Mouse (Mus musculus): ENCODE data around the gene Clec4a1.

Gene Clec4a1

GRCm38 (mm10) chr6:122921451-122921850 is at the start of gene Clec4a1:
Gene Clec4a1 (plus strand): TSS chr6:122921848.
- Histone ChIP-seq H3K4me1 (replicated peaks; ENCODE audit: low read depth, low read length) (no peaks in the 10 kb centered on the region), H3K4me3 (replicated peaks; ENCODE audit: low read length) (no peak within 1 kb of the TSS), H3K27me3 (ENCODE audit: insufficient read depth, low read length) (no peaks in the 10 kb centered on the region), H3K9me3 (ENCODE audit: low read length) (peaks cover 6% of the 10 kb centered on the region), H3K36me3 (ENCODE audit: insufficient read depth, low read length) (no peaks in the 10 kb centered on the region)
- TF ChIP-seq POU5F1 (IDR thresholded peaks at IDR 0.05; ENCODE audit: borderline replicate concordance, low read length) (no peak), CTCF (conservative IDR thresholded peaks at IDR 0.05; ENCODE audit: low read length) (no peak), NANOG (IDR thresholded peaks at IDR 0.05; ENCODE audit: borderline replicate concordance, low read length) (no peak)

GRCm38 (mm10) chr6:122872800-122873199 is 48.8 kb upstream of the Clec4a1 start:
- Histone ChIP-seq H3K36me3 (ENCODE audit: insufficient read depth, low read length) (peaks cover 24% of the 10 kb centered on the region), H3K9me3 (ENCODE audit: low read length) (no peaks in the 10 kb centered on the region), H3K4me3 (replicated peaks; ENCODE audit: low read length) (no peak overlapping the region), H3K27me3 (ENCODE audit: insufficient read depth, low read length) (no peaks in the 10 kb centered on the region), H3K4me1 (replicated peaks; ENCODE audit: low read depth, low read length) (peaks cover 31% of the 10 kb centered on the region)
- TF ChIP-seq CTCF (conservative IDR thresholded peaks at IDR 0.05; ENCODE audit: low read length) (no peak), POU5F1 (IDR thresholded peaks at IDR 0.05; ENCODE audit: borderline replicate concordance, low read length) (no peak), NANOG (IDR thresholded peaks at IDR 0.05; ENCODE audit: borderline replicate concordance, low read length) (no peak)

- Histone ChIP-seq H3K9me3 (ENCODE audit: low read length) (no peaks in the 10 kb centered on the region), H3K27me3 (ENCODE audit: insufficient read depth, low read length) (no peaks in the 10 kb centered on the region), H3K4me3 (replicated peaks; ENCODE audit: low read length) (peak within 1 kb of the TSS; percentile 98), H3K36me3 (ENCODE audit: insufficient read depth, low read length) (peaks cover 36% of the 10 kb centered on the region), H3K4me1 (replicated peaks; ENCODE audit: low read depth, low read length) (peaks cover 43% of the 10 kb centered on the region)
- no peak for TF ChIP-seq POU5F1 (IDR thresholded peaks at IDR 0.05; ENCODE audit: borderline replicate concordance, low read length)
- TF ChIP-seq CTCF (conservative IDR thresholded peaks at IDR 0.05; ENCODE audit: low read length) = peak; percentile 35; the same call in 1 of the 2 replicates
Observed at GRCm38 (mm10) chr6:122873871-122874719, 47.6 kb upstream of the Clec4a1 start, which contains the start of gene Necap1. Gene Necap1 (plus strand): TSS chr6:122874474.

GRCm38 (mm10) chr6:122874720-122875389 is 46.8 kb upstream of the Clec4a1 start:
- Histone ChIP-seq H3K27me3 (ENCODE audit: insufficient read depth, low read length) (no peaks in the 10 kb centered on the region), H3K4me3 (replicated peaks; ENCODE audit: low read length) (peak overlapping the region; percentile 98), H3K9me3 (ENCODE audit: low read length) (no peaks in the 10 kb centered on the region), H3K4me1 (replicated peaks; ENCODE audit: low read depth, low read length) (peaks cover 50% of the 10 kb centered on the region), H3K36me3 (ENCODE audit: insufficient read depth, low read length) (peaks cover 44% of the 10 kb centered on the region)
- TF ChIP-seq POU5F1 (IDR thresholded peaks at IDR 0.05; ENCODE audit: borderline replicate concordance, low read length) = no peak
- no peak for TF ChIP-seq NANOG (IDR thresholded peaks at IDR 0.05; ENCODE audit: borderline replicate concordance, low read length)
- no peak for TF ChIP-seq CTCF (conservative IDR thresholded peaks at IDR 0.05; ENCODE audit: low read length)

DNA sequence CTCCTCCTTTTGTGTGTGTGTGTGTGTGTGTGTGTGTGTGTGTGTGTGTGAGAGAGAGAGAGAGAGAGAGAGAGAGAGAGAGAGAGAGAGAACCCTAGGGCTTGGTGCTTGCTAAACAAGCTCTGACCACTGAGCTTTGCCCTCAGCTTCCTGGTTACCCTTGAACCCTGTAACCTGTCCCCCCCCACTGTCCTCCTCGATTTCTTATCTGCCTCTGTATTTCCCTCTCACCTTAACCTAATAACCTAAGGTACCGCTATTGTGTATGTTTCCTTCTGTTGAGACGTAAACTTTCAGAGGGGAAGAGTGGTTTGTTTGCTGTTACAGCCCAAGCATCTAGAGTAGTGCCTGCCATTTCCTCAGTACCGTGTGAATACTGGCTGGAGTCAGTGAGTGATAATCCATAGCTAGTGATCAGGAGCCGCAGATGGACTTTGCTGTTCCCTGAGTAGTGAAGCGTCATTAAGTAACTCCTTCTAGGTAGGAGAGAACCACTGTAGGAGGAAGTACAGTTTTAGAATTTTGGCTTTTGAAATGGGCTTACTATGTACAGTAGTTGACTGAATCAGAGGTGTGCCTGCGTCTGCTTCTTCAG is 42.4 kb upstream of the Clec4a1 start:
- Histone ChIP-seq H3K4me3 (replicated peaks; ENCODE audit: low read length) (no peak overlapping the region), H3K27me3 (ENCODE audit: insufficient read depth, low read length) (no peaks in the 10 kb centered on the region), H3K36me3 (ENCODE audit: insufficient read depth, low read length) (peaks cover 87% of the 10 kb centered on the region), H3K4me1 (replicated peaks; ENCODE audit: low read depth, low read length) (peaks cover 79% of the 10 kb centered on the region), H3K9me3 (ENCODE audit: low read length) (no peaks in the 10 kb centered on the region)
- TF ChIP-seq NANOG (IDR thresholded peaks at IDR 0.05; ENCODE audit: borderline replicate concordance, low read length) (no peak), POU5F1 (IDR thresholded peaks at IDR 0.05; ENCODE audit: borderline replicate concordance, low read length) (no peak), CTCF (conservative IDR thresholded peaks at IDR 0.05; ENCODE audit: low read length) (no peak)

DNA sequence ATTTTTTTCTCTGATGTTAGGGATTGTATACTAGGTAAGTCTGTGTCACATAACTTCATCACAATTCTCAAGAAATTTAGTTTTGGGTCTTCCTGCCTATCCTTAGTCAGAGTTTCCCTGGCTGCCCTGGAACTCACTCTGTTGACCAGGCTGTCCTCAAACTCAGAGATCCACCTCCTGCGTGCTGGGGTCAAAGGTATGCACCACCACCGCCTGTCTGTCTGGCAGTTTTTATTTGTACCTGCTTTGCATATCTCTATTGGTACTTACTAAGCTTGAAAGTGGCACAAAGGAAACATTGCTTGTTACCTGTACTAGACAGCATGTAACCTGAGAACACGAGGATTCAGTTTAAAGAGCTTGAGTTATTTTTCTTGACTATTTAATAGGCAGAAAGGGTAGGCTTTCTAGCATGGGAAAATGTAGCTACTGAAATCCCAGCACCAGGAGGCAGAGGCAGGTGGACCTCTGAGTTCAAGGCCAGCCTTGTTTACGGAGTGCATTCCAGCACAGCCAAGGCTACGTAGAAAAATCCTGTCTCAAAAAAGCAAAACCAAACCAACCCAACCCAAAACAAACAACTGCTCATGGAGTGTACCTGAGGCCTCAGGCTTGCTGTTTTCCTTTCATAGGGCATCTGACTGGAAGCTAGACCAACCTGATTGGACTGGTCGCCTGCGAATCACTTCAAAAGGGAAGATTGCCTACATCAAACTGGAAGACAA is 41.7 kb upstream of the Clec4a1 start:
- Histone ChIP-seq H3K4me3 (replicated peaks; ENCODE audit: low read length) (no peak overlapping the region), H3K9me3 (ENCODE audit: low read length) (no peaks in the 10 kb centered on the region), H3K27me3 (ENCODE audit: insufficient read depth, low read length) (no peaks in the 10 kb centered on the region), H3K4me1 (replicated peaks; ENCODE audit: low read depth, low read length) (peaks cover 79% of the 10 kb centered on the region), H3K36me3 (ENCODE audit: insufficient read depth, low read length) (peaks cover 94% of the 10 kb centered on the region)
- TF ChIP-seq NANOG (IDR thresholded peaks at IDR 0.05; ENCODE audit: borderline replicate concordance, low read length) (no peak), CTCF (conservative IDR thresholded peaks at IDR 0.05; ENCODE audit: low read length) (no peak), POU5F1 (IDR thresholded peaks at IDR 0.05; ENCODE audit: borderline replicate concordance, low read length) (no peak)

GRCm38 (mm10) chr6:122881287-122881686 is 40.4 kb upstream of the Clec4a1 start:
- TF ChIP-seq POU5F1 (IDR thresholded peaks at IDR 0.05; ENCODE audit: borderline replicate concordance, low read length) (no peak), CTCF (conservative IDR thresholded peaks at IDR 0.05; ENCODE audit: low read length) (no peak), NANOG (IDR thresholded peaks at IDR 0.05; ENCODE audit: borderline replicate concordance, low read length) (no peak)
- Histone ChIP-seq H3K27me3 (ENCODE audit: insufficient read depth, low read length) (no peaks in the 10 kb centered on the region), H3K4me1 (replicated peaks; ENCODE audit: low read depth, low read length) (peaks cover 66% of the 10 kb centered on the region), H3K9me3 (ENCODE audit: low read length) (no peaks in the 10 kb centered on the region), H3K36me3 (ENCODE audit: insufficient read depth, low read length) (peaks cover 99% of the 10 kb centered on the region), H3K4me3 (replicated peaks; ENCODE audit: low read length) (no peak overlapping the region)

DNA sequence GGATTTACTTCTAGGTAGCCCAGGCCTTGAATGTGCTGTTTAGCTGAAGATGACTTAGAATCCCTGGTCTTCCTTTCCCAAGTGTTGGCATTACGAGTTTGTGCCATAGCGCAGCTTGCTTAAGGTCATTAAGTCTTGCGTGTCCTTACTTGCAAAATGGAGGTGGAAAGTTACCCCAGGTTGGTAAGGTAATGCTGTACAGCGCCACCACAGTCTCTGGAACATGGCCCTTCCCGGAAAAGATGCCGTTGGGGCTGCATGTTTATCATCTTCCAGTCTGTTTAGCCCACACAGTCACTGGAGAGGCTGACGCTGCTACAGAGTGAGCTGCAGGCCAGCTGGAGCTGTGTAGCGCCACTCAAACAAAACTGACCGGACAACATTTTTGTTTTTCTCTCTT is 38.0 kb upstream of the Clec4a1 start:
- Histone ChIP-seq H3K27me3 (ENCODE audit: insufficient read depth, low read length) (no peaks in the 10 kb centered on the region), H3K4me3 (replicated peaks; ENCODE audit: low read length) (no peak overlapping the region), H3K4me1 (replicated peaks; ENCODE audit: low read depth, low read length) (peaks cover 44% of the 10 kb centered on the region), H3K36me3 (ENCODE audit: insufficient read depth, low read length) (peaks cover 99% of the 10 kb centered on the region), H3K9me3 (ENCODE audit: low read length) (no peaks in the 10 kb centered on the region)
- no peak for TF ChIP-seq CTCF (conservative IDR thresholded peaks at IDR 0.05; ENCODE audit: low read length)
- TF ChIP-seq POU5F1 (IDR thresholded peaks at IDR 0.05; ENCODE audit: borderline replicate concordance, low read length) = no peak
- no peak for TF ChIP-seq NANOG (IDR thresholded peaks at IDR 0.05; ENCODE audit: borderline replicate concordance, low read length)
